Mouse (Mus musculus) myocyte (in vitro differentiated cells): ENCODE measurements around the gene Cd3eap.

Experiments used
- MAX ChIP-seq: IDR thresholded peaks from one replicate; pipeline ENCODE4 v1.6.1; 2011; ENCODE audit warnings: low read depth, mild to moderate bottlenecking, control low read depth
- POLR2A ChIP-seq: IDR thresholded peaks from one replicate; pipeline ENCODE4 v1.6.1; 2011; ENCODE audit warnings: low read depth, mild to moderate bottlenecking, control low read depth, moderate library complexity; ENCODE audit not compliant: insufficient read length
- SRF ChIP-seq: IDR thresholded peaks from one replicate; pipeline ENCODE4 v1.6.1; 2011; ENCODE audit warnings: low read depth; ENCODE audit not compliant: control insufficient read depth, insufficient read length
- TCF12 ChIP-seq: IDR thresholded peaks from one replicate; pipeline ENCODE4 v1.6.1; 2011; ENCODE audit warnings: mild to moderate bottlenecking, control low read depth; ENCODE audit not compliant: poor library complexity, insufficient read depth, severe bottlenecking
- USF1 ChIP-seq: IDR thresholded peaks from one replicate; pipeline ENCODE4 v1.6.1; 2011; ENCODE audit warnings: low read depth, mild to moderate bottlenecking, control low read depth, moderate library complexity

DNA sequence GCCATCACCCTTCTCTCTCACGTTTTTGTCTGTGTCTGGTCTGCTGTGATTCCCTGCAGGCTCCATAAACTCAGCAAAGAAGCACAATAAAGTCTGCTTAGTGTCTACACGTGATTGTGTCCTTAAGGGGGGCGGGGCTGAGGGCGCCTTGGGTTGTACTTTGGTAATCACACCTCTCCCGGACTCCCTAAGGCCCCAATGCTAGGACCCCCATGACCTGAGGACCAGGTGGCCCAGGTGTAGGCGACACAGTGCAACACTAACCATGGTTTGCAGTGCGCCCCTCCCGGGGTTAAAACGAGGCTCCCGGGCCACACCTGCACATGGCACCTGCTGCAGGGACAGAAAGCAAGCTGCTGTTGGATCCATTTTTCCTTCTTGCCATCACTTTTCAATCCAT, 18.0 kb downstream of the Cd3eap start:
- TF ChIP-seq POLR2A (no peak), SRF (no peak), TCF12 (no peak), MAX (no peak), USF1 (no peak)
